Mouse (Mus musculus): Measurements from ENCODE around the gene Neu2.

GRCm38 (mm10) chr1:87568398-87568797 is 58.7 kb downstream of the Neu2 start:
- peak; percentile 67 for TF ChIP-seq CTCF (IDR thresholded peaks at IDR 0.05; ENCODE audit: control insufficient read depth, insufficient read depth, low read length)
- no peak for TF ChIP-seq POLR2A (IDR thresholded peaks at IDR 0.05; ENCODE audit: borderline replicate concordance, control insufficient read depth, low read depth, low read length)
